In genomic region chr2:132263421-132264265, GRCm38 (mm10) we compare ENCODE assay signal across 8 mouse cellular contexts. TPM values are rescaled to one million over a fixed set of nuclear protein-coding genes. Genes with fewer than 3 reads are reported as not detected.
A peak's percentile ranks its signal among the peaks of the same experiment; 100 is the strongest.
DNase-seq lines count a peak whose midpoint lies in the region; ATAC-seq and TF ChIP-seq lines count a peak whose summit lies in the region.

No protein-coding gene starts in this region.

- TF ChIP-seq CTCF in kidney, postnatal 0 days (IDR thresholded peaks at IDR 0.05; ENCODE audit: low read depth) = no peak

- H3K27me3 ChIP-seq in forebrain, embryonic 16.5 days (replicated peaks; ENCODE audit: control insufficient read depth, insufficient read depth, low read length) = no peaks in the 10 kb centered on the region
- no peaks in the 10 kb centered on the region for H3K27me3 ChIP-seq in kidney, postnatal 0 days (ENCODE audit: insufficient read depth, low read length)
- H3K27me3 ChIP-seq in midbrain, embryonic 11.5 days (ENCODE audit: control insufficient read depth, insufficient read depth, low read length) = no peaks in the 10 kb centered on the region
- H3K27me3 ChIP-seq in splenic B cell, adult 2 months (ENCODE audit: control insufficient read depth, insufficient read depth, low read length, poor library complexity, severe bottlenecking) = no peaks in the 10 kb centered on the region

- no peaks in the 10 kb centered on the region for H3K36me3 ChIP-seq in forebrain, embryonic 16.5 days (ENCODE audit: control insufficient read depth, insufficient read depth)
- no peaks in the 10 kb centered on the region for H3K36me3 ChIP-seq in kidney, postnatal 0 days (ENCODE audit: insufficient read depth, low read length)
- H3K36me3 ChIP-seq in midbrain, embryonic 11.5 days (ENCODE audit: control insufficient read depth, insufficient read depth, low read length) = no peaks in the 10 kb centered on the region
- H3K36me3 ChIP-seq in splenic B cell, adult 2 months (ENCODE audit: control insufficient read depth, insufficient read depth, low read length, poor library complexity, severe bottlenecking) = no peaks in the 10 kb centered on the region

- H3K9me3 ChIP-seq in forebrain, embryonic 16.5 days (ENCODE audit: control insufficient read depth, low read length) = no peaks in the 10 kb centered on the region
- H3K9me3 ChIP-seq in kidney, postnatal 0 days (replicated peaks; ENCODE audit: low read length) = no peaks in the 10 kb centered on the region
- H3K9me3 ChIP-seq in midbrain, embryonic 11.5 days (ENCODE audit: control insufficient read depth, low read length) = no peaks in the 10 kb centered on the region

- ATAC-seq in forebrain, embryonic 16.5 days = peak; percentile 45; the same call in 1 of the 2 replicates
- no peak for ATAC-seq in kidney, postnatal 0 days (replicated peaks; ENCODE audit: low FRiP score, low read depth)
- ATAC-seq in midbrain, embryonic 11.5 days (ENCODE audit: low FRiP score) = 0 out of 2 replicates have a peak, but pooled peaks have one; percentile 18

- peak overlapping the region; percentile 96 for H3K9ac ChIP-seq in forebrain, embryonic 16.5 days (replicated peaks; ENCODE audit: low read depth, low read length)
- H3K9ac ChIP-seq in kidney, postnatal 0 days (ENCODE audit: low read depth, low read length) = peak overlapping the region; percentile 93
- peak overlapping the region; percentile 88 for H3K9ac ChIP-seq in midbrain, embryonic 11.5 days (ENCODE audit: low read length)

- H3K4me3 ChIP-seq in forebrain, embryonic 16.5 days (replicated peaks; ENCODE audit: low read length) = peak overlapping the region; percentile 96
- H3K4me3 ChIP-seq in kidney, postnatal 0 days (replicated peaks; ENCODE audit: low read depth, low read length) = peak overlapping the region; percentile 97
- H3K4me3 ChIP-seq in midbrain, embryonic 11.5 days (ENCODE audit: low read depth, low read length) = peak overlapping the region; percentile 80

- peak overlapping the region; percentile 81 for H3K4me2 ChIP-seq in forebrain, embryonic 16.5 days (ENCODE audit: low read length)
- peak overlapping the region; percentile 77 for H3K4me2 ChIP-seq in kidney, postnatal 0 days (ENCODE audit: low read length)
- H3K4me2 ChIP-seq in midbrain, embryonic 11.5 days = peak overlapping the region; percentile 57

- peaks cover 11% of the 10 kb centered on the region for H3K4me1 ChIP-seq in forebrain, embryonic 16.5 days (replicated peaks; ENCODE audit: control insufficient read depth, insufficient read depth, low read length)
- peaks cover 9% of the 10 kb centered on the region; the same call in 1 of the 2 replicates for H3K4me1 ChIP-seq in kidney, postnatal 0 days (replicated peaks; ENCODE audit: insufficient read depth, low read length)
- peaks cover 7% of the 10 kb centered on the region; the same call in 1 of the 2 replicates for H3K4me1 ChIP-seq in midbrain, embryonic 11.5 days (ENCODE audit: control insufficient read depth, insufficient read depth, low read length)

- WGBS in forebrain, embryonic 16.5 days = under 1% methylated on average over 46 of the region's 47 CpGs
- under 1% methylated on average over 47 of the region's 47 CpGs for WGBS in kidney, postnatal 0 days
- under 1% methylated on average over 47 of the region's 47 CpGs for WGBS in midbrain, embryonic 11.5 days

- DNase-seq in ovary, postnatal 36 days (ENCODE audit: low spot score) = peak; percentile 19
- DNase-seq in ovary, postnatal 10 days (ENCODE audit: low spot score) = no peak
- peak; percentile 45 for DNase-seq in cerebellum, adult 11 months
- peak; percentile 46 for DNase-seq in kidney, postnatal 0 days (ENCODE audit: low spot score)
- peak; percentile 97 for DNase-seq in midbrain, embryonic 11.5 days (ENCODE audit: low spot score, missing footprints)
- DNase-seq in splenic B cell, adult 2 months (ENCODE audit: low read depth, low spot score) = peak; percentile 69
- DNase-seq in gastrocnemius, postnatal 4 days (ENCODE audit: low spot score in 2 of 2) = no peak

- peak overlapping the region; percentile 76 for H3K27ac ChIP-seq in forebrain, embryonic 16.5 days (ENCODE audit: low read length)
- H3K27ac ChIP-seq in kidney, postnatal 0 days = peak overlapping the region; percentile 78
- H3K27ac ChIP-seq in midbrain, embryonic 11.5 days (ENCODE audit: low read depth, low read length) = peak overlapping the region; percentile 69

RNA-seq across cellular contexts. Expression of gene Cds2, which starts 0.7 kb away (rescaled TPM):
- polyA plus RNA-seq in forebrain, embryonic 16.5 days (2015; fragmentation: Nextera tagmentation; extraction: Ambion mirVana) = 23.0 and 27.9 TPM in 2 replicates
- 19.5 and 24.0 TPM in 2 replicates for polyA plus RNA-seq in kidney, postnatal 0 days (2015; fragmentation: Nextera tagmentation; extraction: Ambion mirVana)
- polyA plus RNA-seq in midbrain, embryonic 11.5 days (2014; fragmentation: Nextera tagmentation; extraction: Ambion mirVana) = 25.6 and 30.7 TPM in 2 replicates
- total RNA-seq in gastrocnemius, postnatal 4 days (2021) = 10 to 100 TPM; 29.9 to 39.3 TPM

RNA-seq across cellular contexts. Expression of gene Pcna, which starts 10.5 kb away (rescaled TPM):
- polyA plus RNA-seq in forebrain, embryonic 16.5 days (2015; fragmentation: Nextera tagmentation; extraction: Ambion mirVana) = 164 and 192 TPM in 2 replicates
- polyA plus RNA-seq in kidney, postnatal 0 days (2015; fragmentation: Nextera tagmentation; extraction: Ambion mirVana) = 166 and 187 TPM in 2 replicates
- 405 and 408 TPM in 2 replicates for polyA plus RNA-seq in midbrain, embryonic 11.5 days (2014; fragmentation: Nextera tagmentation; extraction: Ambion mirVana)
- 10 to 100 TPM; 91.8 to 92.0 TPM for total RNA-seq in gastrocnemius, postnatal 4 days (2021)

RNA-seq across cellular contexts. Expression of gene Tmem230, which starts 16.0 kb away (rescaled TPM):
- polyA plus RNA-seq in forebrain, embryonic 16.5 days (2015; fragmentation: Nextera tagmentation; extraction: Ambion mirVana) = 43.4 and 49.9 TPM in 2 replicates
- 46.5 and 49.7 TPM in 2 replicates for polyA plus RNA-seq in kidney, postnatal 0 days (2015; fragmentation: Nextera tagmentation; extraction: Ambion mirVana)
- 54.2 and 57.1 TPM in 2 replicates for polyA plus RNA-seq in midbrain, embryonic 11.5 days (2014; fragmentation: Nextera tagmentation; extraction: Ambion mirVana)
- 10 to 100 TPM; 23.0 to 25.1 TPM for total RNA-seq in gastrocnemius, postnatal 4 days (2021)

Comparison
In these comparisons a context has a peak if more than half of its experiments do, and no peak if none do; other contexts are left out.
1. DNase-seq: peak in ovary, postnatal 36 days (single experiment), cerebellum, adult 11 months (single experiment), kidney, postnatal 0 days (single experiment), midbrain, embryonic 11.5 days (single experiment) and splenic B cell, adult 2 months (single experiment); none in ovary, postnatal 10 days (single experiment) and gastrocnemius, postnatal 4 days (0 of 2).
2. Peak in every context shown above with its lines, with median percentiles within 50 percentile points of each other: H3K27ac ChIP-seq, H3K4me2 ChIP-seq, H3K4me3 ChIP-seq and H3K9ac ChIP-seq.